Mouse (Mus musculus) limb, embryonic 10.5 days (tissue): Measurements from ENCODE around the gene Clec2l. TPM values are rescaled to one million over a fixed set of nuclear protein-coding genes. Genes with fewer than 3 reads are reported as not detected.

Experiments
- DNase-seq: peaks from one replicate; pipeline ENCODE4 v3.0.0-alpha.2; 2017; ENCODE audit warnings: low spot score
- H3K27ac ChIP-seq: fragments of 300-500 bp; sonication (generic); 2 replicates; pipeline ENCODE4 v1.5.1; 2016; ENCODE audit warnings: mild to moderate bottlenecking
- H3K27me3 ChIP-seq: fragments of 300-500 bp; sonication (generic); 2 replicates; pipeline ENCODE4 v1.6.1; 2016; ENCODE audit warnings: low read depth, mild to moderate bottlenecking; ENCODE audit not compliant: poor library complexity, severe bottlenecking
- H3K36me3 ChIP-seq: fragments of 300-500 bp; sonication (generic); 2 replicates; pipeline ENCODE4 v1.6.1; 2016; ENCODE audit warnings: mild to moderate bottlenecking, moderate library complexity
- H3K4me1 ChIP-seq: fragments of 300-500 bp; sonication (generic); 2 replicates; pipeline ENCODE4 v1.6.1; 2016
- H3K4me3 ChIP-seq: fragments of 300-500 bp; sonication (generic); 2 replicates; pipeline ENCODE4 v1.5.1; 2016; ENCODE audit warnings: mild to moderate bottlenecking, moderate library complexity
- H3K9me3 ChIP-seq: fragments of 300-500 bp; sonication (generic); replicated peaks from 2 replicates; pipeline ENCODE4 v1.6.1; 2016; ENCODE audit warnings: mild to moderate bottlenecking
- WGBS: fragments of 180-500 bp; shearing (Covaris S2); methylation state at CpG from one replicate; pipeline ENCODE4 v1.1.7; 2016; 5-methylcytosine and 5-hydroxymethylcytosine counted together
- polyA plus RNA-seq: library from polyadenylated mRNA; unstranded; fragments of >200 nt; fragmentation: Nextera tagmentation; extraction: Ambion mirVana; gene quantifications from 2 replicates; pipeline ENCODE4 v1.2.1, GENCODE M21; 2016

The Clec2l gene
- polyA plus RNA-seq = 0.35 and 0.40 TPM in 2 replicates

GRCm38 (mm10) chr6:38662714-38663615, at the start of gene Clec2l:
Gene Clec2l (plus strand): TSS chr6:38663069.
- Histone ChIP-seq H3K36me3 (no peaks in the 10 kb centered on the region), H3K4me1 (peaks cover 5% of the 10 kb centered on the region; the same call in 1 of the 2 replicates), H3K27ac (peak within 1 kb of the TSS; percentile 61), H3K9me3 (no peaks in the 10 kb centered on the region), H3K4me3 (peak within 1 kb of the TSS; percentile 70), H3K27me3 (peaks cover 67% of the 10 kb centered on the region)
- WGBS = under 1% methylated on average over 77 of the region's 84 CpGs
- peak; percentile 64 for DNase-seq

GRCm38 (mm10) chr6:38622406-38622805, 40.5 kb upstream of the Clec2l start:
- Histone ChIP-seq H3K4me3 (no peak overlapping the region), H3K4me1 (no peaks in the 10 kb centered on the region), H3K9me3 (no peaks in the 10 kb centered on the region), H3K27ac (no peak overlapping the region), H3K36me3 (peaks cover 46% of the 10 kb centered on the region), H3K27me3 (no peaks in the 10 kb centered on the region)
- WGBS = 86% methylated on average over 1 of the region's 1 CpGs
- DNase-seq = no peak

- no peaks in the 10 kb centered on the region for H3K9me3 ChIP-seq
- 94% methylated on average over 2 of the region's 2 CpGs for WGBS
- H3K4me3 ChIP-seq = no peak overlapping the region
- no peak for DNase-seq
- H3K4me1 ChIP-seq = no peaks in the 10 kb centered on the region
- peaks cover 38% of the 10 kb centered on the region for H3K36me3 ChIP-seq
- H3K27me3 ChIP-seq = no peaks in the 10 kb centered on the region
- no peak overlapping the region for H3K27ac ChIP-seq
These were observed 39.4 kb upstream of the Clec2l start for GRCm38 (mm10) chr6:38623457-38623856.

- no peaks in the 10 kb centered on the region for H3K27me3 ChIP-seq
- DNase-seq = no peak
- 89% methylated on average over 1 of the region's 1 CpGs for WGBS
- no peaks in the 10 kb centered on the region for H3K4me1 ChIP-seq
- peaks cover 28% of the 10 kb centered on the region for H3K36me3 ChIP-seq
- H3K27ac ChIP-seq = no peak overlapping the region
- H3K9me3 ChIP-seq = no peaks in the 10 kb centered on the region
- no peak overlapping the region for H3K4me3 ChIP-seq
These were observed 38.4 kb upstream of the Clec2l start for GRCm38 (mm10) chr6:38624439-38624838.

GRCm38 (mm10) chr6:38626086-38626485, 36.8 kb upstream of the Clec2l start:
- 96% methylated on average over 5 of the region's 5 CpGs for WGBS
- Histone ChIP-seq H3K9me3 (no peaks in the 10 kb centered on the region), H3K36me3 (peaks cover 16% of the 10 kb centered on the region), H3K4me1 (no peaks in the 10 kb centered on the region), H3K4me3 (no peak overlapping the region), H3K27ac (no peak overlapping the region), H3K27me3 (no peaks in the 10 kb centered on the region)
- DNase-seq = peak; percentile 18

GRCm38 (mm10) chr6:38627081-38627480, 35.8 kb upstream of the Clec2l start:
- no peaks in the 10 kb centered on the region for H3K4me1 ChIP-seq
- no peaks in the 10 kb centered on the region for H3K27me3 ChIP-seq
- 98% methylated on average over 4 of the region's 4 CpGs for WGBS
- H3K27ac ChIP-seq = no peak overlapping the region
- no peak overlapping the region for H3K4me3 ChIP-seq
- no peaks in the 10 kb centered on the region for H3K9me3 ChIP-seq
- H3K36me3 ChIP-seq = peaks cover 16% of the 10 kb centered on the region
- peak; percentile 10 for DNase-seq

GRCm38 (mm10) chr6:38627486-38627885, 35.4 kb upstream of the Clec2l start:
- WGBS = 85% methylated on average over 4 of the region's 4 CpGs
- H3K4me3 ChIP-seq = no peak overlapping the region
- no peak overlapping the region for H3K27ac ChIP-seq
- no peaks in the 10 kb centered on the region for H3K9me3 ChIP-seq
- H3K27me3 ChIP-seq = peaks cover 4% of the 10 kb centered on the region
- H3K36me3 ChIP-seq = peaks cover 16% of the 10 kb centered on the region
- no peaks in the 10 kb centered on the region for H3K4me1 ChIP-seq
- DNase-seq = peak; percentile 13

GRCm38 (mm10) chr6:38629556-38629955, 33.3 kb upstream of the Clec2l start:
- H3K27me3 ChIP-seq = peaks cover 24% of the 10 kb centered on the region
- no peaks in the 10 kb centered on the region for H3K9me3 ChIP-seq
- no peaks in the 10 kb centered on the region for H3K4me1 ChIP-seq
- peaks cover 8% of the 10 kb centered on the region for H3K36me3 ChIP-seq
- WGBS = 100% methylated on average over 1 of the region's 1 CpGs
- no peak overlapping the region for H3K27ac ChIP-seq
- H3K4me3 ChIP-seq = no peak overlapping the region
- peak; percentile 19 for DNase-seq

GRCm38 (mm10) chr6:38632826-38633225, 30.0 kb upstream of the Clec2l start:
- Histone ChIP-seq H3K4me3 (no peak overlapping the region), H3K9me3 (no peaks in the 10 kb centered on the region), H3K27ac (no peak overlapping the region), H3K4me1 (peaks cover 18% of the 10 kb centered on the region), H3K36me3 (peaks cover 3% of the 10 kb centered on the region; the same call in 1 of the 2 replicates), H3K27me3 (peaks cover 57% of the 10 kb centered on the region)
- DNase-seq = no peak
- 72% methylated on average over 2 of the region's 2 CpGs for WGBS

GRCm38 (mm10) chr6:38634461-38634860, 28.4 kb upstream of the Clec2l start:
- Histone ChIP-seq H3K9me3 (no peaks in the 10 kb centered on the region), H3K36me3 (no peaks in the 10 kb centered on the region), H3K4me1 (peaks cover 18% of the 10 kb centered on the region), H3K27ac (no peak overlapping the region), H3K27me3 (peaks cover 72% of the 10 kb centered on the region), H3K4me3 (no peak overlapping the region)
- WGBS = 84% methylated on average over 8 of the region's 8 CpGs
- no peak for DNase-seq

- H3K27me3 ChIP-seq = peaks cover 90% of the 10 kb centered on the region
- peak overlapping the region; percentile 63 for H3K4me3 ChIP-seq
- DNase-seq = peak; percentile 73
- peak overlapping the region; percentile 62 for H3K27ac ChIP-seq
- H3K9me3 ChIP-seq = no peaks in the 10 kb centered on the region
- H3K4me1 ChIP-seq = peaks cover 18% of the 10 kb centered on the region
- 2% methylated on average over 72 of the region's 72 CpGs for WGBS
- no peaks in the 10 kb centered on the region for H3K36me3 ChIP-seq
These were observed 26.7 kb upstream of the Clec2l start for GRCm38 (mm10) chr6:38635941-38636851.

- peak within 1 kb of the TSS; percentile 63 for H3K4me3 ChIP-seq
- H3K4me1 ChIP-seq = peaks cover 20% of the 10 kb centered on the region
- peak; percentile 69 for DNase-seq
- H3K9me3 ChIP-seq = no peaks in the 10 kb centered on the region
- no peaks in the 10 kb centered on the region for H3K36me3 ChIP-seq
- 2% methylated on average over 60 of the region's 60 CpGs for WGBS
- H3K27ac ChIP-seq = peak within 1 kb of the TSS; percentile 62
- peaks cover 98% of the 10 kb centered on the region for H3K27me3 ChIP-seq
These were observed 25.8 kb upstream of the Clec2l start, which contains the start of gene Klrg2 for GRCm38 (mm10) chr6:38636852-38637618. Gene Klrg2 (minus strand): TSS chr6:38637242.
